Mouse (Mus musculus) T-cell, adult 2 months (primary cell): ENCODE measurements around the gene Stk4.

Experiments
- DNase-seq: peaks from one replicate; pipeline ENCODE4 v3.0.0; 2022; ENCODE audit warnings: low spot score

Stk4 gene

DNA sequence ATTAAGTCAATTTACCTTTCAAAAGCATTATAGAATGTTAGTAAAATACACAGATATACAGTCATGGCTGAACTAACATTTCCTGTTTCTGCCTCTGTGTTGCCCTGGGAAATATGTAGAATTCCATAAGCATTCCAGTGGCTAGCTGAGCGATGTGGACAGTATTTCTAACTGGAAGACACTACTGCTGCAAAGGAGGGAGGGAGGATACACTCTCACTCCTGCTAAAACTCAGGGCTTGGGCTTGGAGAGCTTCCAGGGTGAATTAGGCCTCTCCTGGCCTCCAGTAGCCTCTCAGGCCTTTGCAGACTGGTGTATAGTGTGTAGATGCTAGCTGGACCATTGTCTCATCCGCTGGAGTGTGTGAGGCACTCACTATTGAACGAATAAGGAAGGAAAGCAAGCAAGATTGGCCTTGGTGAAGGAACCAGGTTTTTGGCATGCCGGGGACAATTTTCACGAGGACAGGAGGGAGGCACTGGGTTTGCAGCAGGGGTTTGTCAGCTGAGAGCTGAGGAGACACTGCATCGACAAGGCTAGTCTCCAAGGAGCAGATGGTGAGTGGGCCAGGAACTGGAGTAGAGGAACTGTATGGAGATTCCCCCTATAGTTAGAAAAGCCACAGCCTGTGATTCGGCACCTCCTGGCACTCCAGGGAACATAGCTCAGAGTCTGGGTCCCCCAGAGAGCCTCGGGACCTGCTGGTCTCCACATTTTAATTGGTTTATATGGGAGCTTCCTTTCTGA lies 104.7 kb downstream of the Stk4 start:
- no peak for DNase-seq

DNA sequence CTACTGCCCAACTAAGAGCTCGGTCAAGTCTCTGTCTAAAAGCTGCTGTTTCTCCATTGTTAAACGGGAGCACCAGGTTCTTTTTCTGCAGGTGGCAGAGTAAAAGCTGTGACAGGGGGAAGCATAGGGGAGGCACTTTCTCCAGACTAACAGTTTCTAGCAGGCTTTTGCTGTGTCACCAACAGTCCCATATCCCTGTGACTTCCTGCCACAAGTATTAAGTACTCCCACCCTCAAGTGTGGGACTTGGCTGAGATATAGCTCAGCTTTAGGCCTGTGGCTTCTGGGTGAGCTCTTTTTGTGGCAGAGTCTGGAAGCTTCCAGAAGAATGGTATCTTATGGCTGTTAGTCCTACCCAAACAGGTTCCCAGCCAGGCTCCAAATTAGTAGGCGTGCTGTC lies 105.7 kb downstream of the Stk4 start:
- no peak for DNase-seq

DNA sequence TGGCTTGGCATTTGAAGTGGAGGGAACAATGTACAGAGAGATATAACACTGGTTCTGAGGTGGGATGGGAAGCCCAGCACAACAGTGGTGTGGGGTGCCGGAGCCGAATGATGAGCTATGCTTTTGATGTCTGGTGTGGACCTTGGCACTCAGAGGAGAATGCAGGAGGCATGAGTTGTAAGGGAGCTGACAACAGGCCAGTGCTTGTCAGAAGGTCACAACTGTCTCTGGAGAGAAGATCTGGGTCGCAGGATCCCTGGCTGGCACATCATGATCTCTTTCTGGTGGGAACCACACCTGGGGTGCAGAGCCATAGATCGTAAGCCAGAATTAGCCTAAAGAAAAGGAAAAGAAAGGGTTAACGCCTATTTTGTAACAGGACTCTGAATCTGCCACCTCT lies 107.7 kb downstream of the Stk4 start:
- no peak for DNase-seq

DNA sequence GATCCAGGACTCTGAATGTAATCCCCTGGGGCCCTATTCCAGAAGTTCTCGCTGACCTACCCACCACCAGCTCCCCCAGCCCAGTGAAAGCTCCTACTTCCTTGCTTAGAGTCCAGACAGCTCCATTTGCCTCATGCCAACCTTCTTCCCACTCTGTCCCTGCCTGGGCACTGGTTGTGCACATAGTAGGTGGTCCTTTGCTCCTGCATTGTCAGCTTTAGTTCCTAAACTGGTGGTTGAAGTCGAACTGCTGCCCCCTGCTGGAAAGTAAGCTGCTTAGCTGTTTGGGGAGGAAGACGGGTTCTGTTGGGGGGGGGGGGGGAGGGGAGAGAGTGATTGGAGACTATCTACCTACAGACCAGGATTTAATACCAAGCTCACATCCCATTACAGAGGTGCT lies 110.0 kb downstream of the Stk4 start:
- DNase-seq: peak; percentile 34

DNA sequence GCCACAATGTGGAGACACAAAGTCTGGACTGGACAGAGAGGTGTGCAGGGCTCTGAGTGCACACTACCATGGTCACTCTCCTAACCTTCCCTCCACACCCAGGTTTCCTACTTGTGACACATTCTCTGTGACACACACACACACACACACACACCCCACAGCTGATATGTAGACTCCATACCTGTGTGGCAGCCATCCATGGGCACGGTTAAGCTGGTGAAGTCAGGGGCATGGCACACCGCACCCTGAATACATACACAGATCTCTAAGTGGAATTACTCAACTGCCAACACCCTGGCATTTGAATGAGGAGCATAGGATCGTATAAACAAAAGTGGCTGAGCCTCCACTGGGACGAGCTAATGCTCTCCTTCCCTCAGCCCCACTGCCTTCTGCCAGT lies 110.6 kb downstream of the Stk4 start:
- no peak for DNase-seq

DNA sequence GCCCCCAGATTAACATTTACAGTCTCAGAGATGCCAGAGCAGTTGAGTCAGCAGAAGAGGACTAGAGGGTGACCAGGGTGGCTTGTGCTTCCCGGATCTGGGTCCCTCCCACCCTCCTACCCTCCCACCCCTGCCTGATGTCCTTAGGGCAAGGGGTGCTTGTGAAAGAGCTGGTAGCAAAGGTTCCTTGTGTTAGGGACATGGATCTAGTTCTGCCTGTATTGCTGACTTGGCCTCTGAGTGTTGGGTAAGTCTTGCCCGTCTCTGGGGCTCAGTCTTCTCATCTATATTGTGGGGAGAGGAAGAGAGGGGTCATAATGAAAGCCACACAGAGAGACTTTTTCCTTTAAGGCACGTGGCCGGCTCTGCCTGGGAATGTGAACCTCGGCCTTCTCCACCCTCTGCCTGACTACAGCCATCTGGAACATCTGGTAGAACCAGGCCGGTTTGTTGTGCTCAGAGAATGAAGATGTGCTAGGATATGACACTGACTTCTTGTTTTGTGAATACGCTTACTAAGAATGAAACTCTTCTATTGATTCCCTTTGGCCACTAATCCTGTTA lies 112.7 kb downstream of the Stk4 start, which contains the start of gene Wfdc5:
TSS of gene Wfdc5 (minus strand) at position 51 of the 564 bp plus-strand sequence.
- no peak for DNase-seq

DNA sequence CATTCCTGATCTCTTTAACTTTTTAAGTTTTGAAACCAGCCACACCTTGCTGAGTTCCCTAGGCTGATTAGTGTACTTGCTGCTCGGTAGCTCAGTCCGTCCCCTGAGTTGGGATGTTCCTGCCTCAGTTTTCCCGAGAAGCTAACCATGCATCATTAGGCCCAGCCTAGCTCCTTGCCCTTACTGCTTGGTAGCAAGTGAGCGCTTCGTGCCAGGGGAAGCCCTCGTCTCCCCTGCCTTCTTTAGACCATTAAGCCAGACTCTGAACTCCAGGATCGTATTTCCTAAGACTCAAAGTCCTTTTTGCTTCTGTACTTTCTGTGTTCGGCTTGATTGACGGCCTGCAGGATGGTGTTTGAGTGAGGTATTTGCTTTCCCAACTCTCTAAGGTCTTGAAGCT lies 113.2 kb downstream of the Stk4 start:
- no peak for DNase-seq

DNA sequence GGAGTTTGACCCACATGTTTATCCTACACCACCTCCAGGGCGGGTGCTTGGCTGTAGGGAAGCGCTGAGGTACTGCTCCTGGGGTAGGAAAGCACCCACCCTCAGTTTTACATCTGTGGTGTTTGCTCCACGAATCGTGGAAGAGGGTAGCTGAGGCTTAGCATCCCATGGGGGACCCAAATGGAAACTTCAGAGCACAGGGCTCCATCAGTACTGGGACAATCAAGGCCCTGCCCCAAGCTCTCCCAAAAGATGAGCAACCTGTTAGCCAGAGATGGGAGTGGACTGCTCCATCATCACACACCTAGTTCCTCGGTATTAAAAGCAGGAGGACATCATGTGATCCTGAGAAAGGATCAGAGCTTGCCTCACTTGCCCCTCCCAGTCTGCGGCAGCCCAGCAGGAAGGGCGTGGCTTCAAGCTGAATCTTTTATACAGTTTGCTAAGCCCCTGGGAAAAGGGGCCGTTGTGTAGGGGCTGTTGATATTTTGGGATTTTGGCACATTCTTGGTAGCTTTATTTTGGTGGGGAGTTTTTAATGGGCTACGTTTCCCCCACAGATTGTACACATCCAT lies 114.1 kb downstream of the Stk4 start:
- no peak for DNase-seq

DNA sequence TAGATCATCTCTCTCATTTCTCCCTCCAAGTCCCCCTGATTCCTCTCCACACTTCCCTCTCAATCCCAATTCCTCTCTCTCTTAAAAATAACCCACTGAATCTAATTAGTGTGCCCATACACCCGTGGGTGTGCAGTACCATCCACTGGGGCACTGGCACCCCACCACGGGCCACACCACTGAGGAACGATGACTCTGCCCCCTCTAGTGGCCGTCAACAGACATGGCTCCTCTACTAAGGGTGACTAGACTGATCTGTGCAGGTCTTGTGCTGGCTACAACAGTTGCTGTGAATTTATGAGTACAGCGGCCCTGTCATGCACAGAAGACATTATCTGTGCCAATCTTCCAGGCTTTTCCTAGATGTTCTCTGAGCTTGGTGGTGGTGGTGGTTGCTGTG lies 118.6 kb downstream of the Stk4 start:
- DNase-seq: no peak

DNA sequence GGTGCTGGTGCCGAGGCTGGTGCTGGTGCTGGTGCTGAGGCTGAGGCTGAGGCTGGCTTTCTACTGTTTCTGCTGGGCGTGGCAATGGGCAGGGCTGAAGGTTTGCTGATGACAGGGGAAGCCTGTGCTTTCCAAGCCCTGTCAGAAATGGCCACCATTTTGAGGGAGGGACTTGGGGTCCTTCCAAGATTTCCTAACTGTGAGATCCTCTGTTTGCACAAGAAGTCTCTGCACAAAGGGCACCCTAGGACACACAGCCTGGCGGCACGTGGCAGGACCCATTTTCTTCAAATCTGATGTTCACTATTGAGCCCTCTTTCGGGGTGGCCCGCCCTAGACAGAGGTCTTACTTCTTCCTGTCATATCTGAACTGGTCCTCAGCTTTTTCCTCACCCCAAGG lies 120.5 kb downstream of the Stk4 start, which contains the start of gene Wfdc12:
TSS of gene Wfdc12 (minus strand) at position 33 of the 400 bp plus-strand sequence.
- DNase-seq: no peak

DNA sequence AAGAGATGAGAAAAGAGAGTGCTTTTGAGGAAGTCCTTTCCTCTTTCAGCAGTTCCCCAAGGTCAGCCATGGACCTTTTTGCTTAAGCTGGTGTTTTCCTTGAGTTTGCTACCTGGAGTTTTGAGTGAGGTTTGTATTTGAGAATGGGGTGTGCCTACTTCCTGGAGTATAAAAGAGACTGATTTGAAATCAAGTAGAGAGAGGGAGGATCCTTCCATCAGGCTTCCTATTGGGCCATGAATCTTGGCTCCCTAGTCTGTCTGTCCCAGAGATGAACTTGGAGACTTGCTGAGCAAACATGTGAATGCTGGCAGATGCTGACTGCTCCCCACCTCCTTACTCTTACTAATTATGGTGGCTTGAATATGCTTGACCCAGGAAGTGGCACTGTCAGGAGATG lies 122.2 kb downstream of the Stk4 start:
- DNase-seq: no peak

DNA sequence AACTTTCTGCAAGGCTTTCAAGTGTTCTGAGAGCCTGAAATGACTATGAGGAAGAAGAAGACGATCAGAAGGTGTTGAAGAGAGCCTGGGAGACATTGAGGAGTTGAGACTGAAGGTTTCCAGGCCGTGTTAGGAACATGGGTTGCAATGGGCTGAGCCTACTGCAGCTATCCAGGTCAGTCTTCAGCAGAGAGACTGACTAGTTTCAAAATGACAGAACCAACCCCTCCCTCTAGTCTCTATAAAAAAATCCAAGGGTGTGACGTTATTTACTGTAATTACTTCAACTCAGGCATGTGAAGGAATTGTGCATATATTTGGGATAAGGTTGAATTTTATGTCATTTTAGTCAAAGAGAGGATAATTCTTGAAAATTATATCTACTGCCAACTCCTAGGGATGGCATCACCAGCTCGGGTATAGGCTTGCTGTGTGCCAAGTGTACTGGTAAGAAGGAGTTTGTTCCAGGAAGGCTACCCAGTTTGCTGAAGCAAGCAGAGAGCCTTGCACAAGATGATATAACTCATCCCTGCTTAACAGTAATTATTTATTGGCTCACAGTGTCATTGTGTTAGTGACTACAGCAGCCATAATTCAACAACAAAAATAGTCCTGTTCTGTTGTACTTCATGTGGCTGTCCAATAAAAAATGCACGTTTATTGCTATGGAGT lies 125.0 kb downstream of the Stk4 start:
- DNase-seq: no peak

DNA sequence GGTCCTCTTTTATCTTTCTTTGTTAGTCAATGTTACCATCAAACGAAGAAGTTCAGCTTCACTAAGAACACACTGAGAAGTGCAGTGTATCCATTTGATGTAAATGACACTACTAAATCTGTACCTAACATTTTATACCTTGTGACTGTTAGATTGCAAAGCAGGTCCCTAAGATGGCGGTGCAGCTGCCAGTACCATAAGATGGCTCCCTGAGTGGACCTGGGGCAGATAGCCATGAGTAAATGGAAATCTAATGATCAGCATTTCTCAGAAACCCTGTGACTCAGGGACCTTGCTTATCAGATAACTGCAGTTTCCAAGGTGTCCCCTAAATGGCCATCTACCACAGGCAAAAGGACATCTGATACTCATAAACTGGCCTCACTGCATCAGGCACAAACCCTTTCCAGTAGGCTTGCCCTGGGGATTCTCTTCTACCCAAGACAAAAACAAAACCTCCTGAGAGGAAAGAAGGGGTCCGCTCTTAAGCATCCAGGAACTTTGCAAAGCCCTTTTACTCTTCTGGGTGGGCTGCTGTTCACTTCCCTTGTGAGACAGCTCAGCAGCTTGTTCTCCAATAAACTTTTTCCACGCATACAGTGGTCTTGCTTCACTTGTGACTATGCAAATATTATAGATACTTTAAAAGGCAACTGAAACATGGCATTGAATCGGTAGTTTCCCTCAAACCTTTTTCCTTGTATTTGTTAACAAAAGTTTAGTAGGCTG lies 126.0 kb downstream of the Stk4 start:
- DNase-seq: no peak

DNA sequence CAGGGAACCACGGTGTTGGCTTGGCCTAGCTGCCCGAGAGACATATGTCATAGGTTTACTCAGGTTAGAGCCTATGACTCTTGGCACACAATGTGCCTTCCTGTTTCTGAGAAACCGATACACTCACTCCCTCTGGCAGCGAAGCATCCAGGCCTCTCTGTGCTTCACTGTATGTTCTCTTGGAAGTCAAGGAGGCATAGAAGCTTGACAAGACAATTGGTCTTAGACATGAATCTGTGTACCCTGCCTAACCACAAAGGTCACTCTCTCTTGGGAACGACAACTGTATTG lies 126.5 kb downstream of the Stk4 start:
- no peak for DNase-seq

DNA sequence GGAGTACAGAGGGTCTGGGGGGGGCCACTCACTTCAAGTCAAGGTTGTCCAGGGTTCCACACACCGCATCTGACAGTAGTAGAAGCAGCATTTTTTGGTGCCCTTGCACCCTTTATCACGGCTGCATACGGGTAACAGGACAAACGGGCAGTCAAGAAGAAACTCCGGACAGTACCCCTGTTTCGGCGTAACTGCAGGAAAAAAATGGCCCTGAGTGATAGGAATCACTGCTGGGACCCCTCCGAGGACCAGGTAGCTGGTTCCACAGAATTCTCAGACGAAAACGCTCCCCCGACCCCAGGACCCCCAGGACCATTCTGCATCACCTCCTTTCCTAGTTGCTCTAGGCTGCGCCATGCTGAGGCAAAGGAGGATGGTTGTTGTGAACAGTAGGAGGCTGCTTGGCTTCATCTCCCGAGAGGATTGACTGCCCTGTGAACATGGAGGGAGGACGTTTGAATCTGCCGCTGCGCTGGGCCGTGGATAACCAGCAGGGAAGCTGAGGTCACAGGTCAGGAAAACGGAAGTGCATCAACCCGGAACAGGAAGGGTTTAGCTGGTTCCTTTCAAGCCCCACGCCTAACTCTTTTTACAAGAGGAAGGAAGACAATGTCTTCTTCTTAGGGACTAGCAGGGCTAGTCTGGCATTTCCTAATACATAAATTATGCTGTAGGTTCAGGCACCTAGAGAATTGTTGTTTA lies 129.7 kb downstream of the Stk4 start, which contains the start of gene Wfdc15a:
TSS of gene Wfdc15a (minus strand) at position 505 of the 702 bp plus-strand sequence.
- no peak for DNase-seq
